Mouse (Mus musculus): ENCODE results near the gene Xrcc3. TPM values are rescaled to one million over a fixed set of nuclear protein-coding genes. Genes with fewer than 3 reads are reported as not detected.

Xrcc3 gene
- polyA plus RNA-seq (2015; fragmentation: Nextera tagmentation; extraction: Ambion mirVana), result 8.4 and 9.9 TPM in 2 replicates

GRCm38 (mm10) chr12:111813766-111814617, at the start of gene Xrcc3, which contains the start of gene Zfyve21:
Gene Xrcc3 (minus strand): TSS chr12:111813873.
Gene Zfyve21 (plus strand): TSS chr12:111814170.
- Histone ChIP-seq H3K4me2 (peak within 1 kb of the TSS; percentile 80), H3K9me3 (no peaks in the 10 kb centered on the region), H3K4me3 (peak within 1 kb of the TSS; percentile 72), H3K27ac (peak within 1 kb of the TSS; percentile 94), H3K9ac (peak within 1 kb of the TSS; percentile 91), H3K27me3 (no peaks in the 10 kb centered on the region), H3K36me3 (0 out of 2 replicates have a peak, but pooled peaks cover 8% of the 10 kb centered on the region), H3K4me1 (peaks cover 48% of the 10 kb centered on the region)
- under 1% methylated on average over 86 of the region's 87 CpGs for WGBS
- ATAC-seq (ENCODE audit: insufficient number of reproducible peaks, low FRiP score, low TSS enrichment, low read depth), result peak; percentile 98

- no peak overlapping the region for H3K9ac ChIP-seq
- ATAC-seq (ENCODE audit: insufficient number of reproducible peaks, low FRiP score, low TSS enrichment, low read depth), result no peak
- H3K27ac ChIP-seq, result no peak overlapping the region
- H3K4me1 ChIP-seq, result no peaks in the 10 kb centered on the region
- H3K36me3 ChIP-seq, result peaks cover 19% of the 10 kb centered on the region
- H3K4me3 ChIP-seq, result no peak overlapping the region
- WGBS, result 87% methylated on average over 2 of the region's 2 CpGs
- no peak overlapping the region for H3K4me2 ChIP-seq
- no peaks in the 10 kb centered on the region for H3K27me3 ChIP-seq
- no peaks in the 10 kb centered on the region for H3K9me3 ChIP-seq
Measured at GRCm38 (mm10) chr12:111855448-111855847, 41.8 kb upstream of the Xrcc3 start.

- Histone ChIP-seq H3K27ac (no peak overlapping the region), H3K4me2 (no peak overlapping the region), H3K27me3 (no peaks in the 10 kb centered on the region), H3K4me1 (no peaks in the 10 kb centered on the region), H3K9me3 (no peaks in the 10 kb centered on the region), H3K4me3 (no peak overlapping the region), H3K9ac (no peak overlapping the region), H3K36me3 (peaks cover 18% of the 10 kb centered on the region)
- no peak for ATAC-seq (ENCODE audit: insufficient number of reproducible peaks, low FRiP score, low TSS enrichment, low read depth)
- WGBS, result 59% methylated on average over 4 of the region's 4 CpGs
Measured at GRCm38 (mm10) chr12:111853546-111853945, 39.9 kb upstream of the Xrcc3 start.

- H3K9me3 ChIP-seq, result no peaks in the 10 kb centered on the region
- H3K4me3 ChIP-seq, result no peak overlapping the region
- peaks cover 14% of the 10 kb centered on the region for H3K36me3 ChIP-seq
- no peak overlapping the region for H3K9ac ChIP-seq
- 39% methylated on average over 10 of the region's 10 CpGs for WGBS
- H3K27me3 ChIP-seq, result no peaks in the 10 kb centered on the region
- no peaks in the 10 kb centered on the region for H3K4me1 ChIP-seq
- H3K4me2 ChIP-seq, result no peak overlapping the region
- no peak overlapping the region for H3K27ac ChIP-seq
- ATAC-seq (ENCODE audit: insufficient number of reproducible peaks, low FRiP score, low TSS enrichment, low read depth), result no peak
Measured at GRCm38 (mm10) chr12:111853011-111853436, 39.4 kb upstream of the Xrcc3 start.

GRCm38 (mm10) chr12:111851745-111852144, 38.1 kb upstream of the Xrcc3 start:
- WGBS, result 68% methylated on average over 5 of the region's 5 CpGs
- Histone ChIP-seq H3K27ac (no peak overlapping the region), H3K36me3 (peaks cover 9% of the 10 kb centered on the region; the same call in 1 of the 2 replicates), H3K4me2 (no peak overlapping the region), H3K27me3 (no peaks in the 10 kb centered on the region), H3K9ac (no peak overlapping the region), H3K4me3 (no peak overlapping the region), H3K4me1 (no peaks in the 10 kb centered on the region), H3K9me3 (no peaks in the 10 kb centered on the region)
- no peak for ATAC-seq (ENCODE audit: insufficient number of reproducible peaks, low FRiP score, low TSS enrichment, low read depth)

- 54% methylated on average over 2 of the region's 2 CpGs for WGBS
- no peak for ATAC-seq (ENCODE audit: insufficient number of reproducible peaks, low FRiP score, low TSS enrichment, low read depth)
Measured at GRCm38 (mm10) chr12:111851235-111851634, 37.6 kb upstream of the Xrcc3 start.

GRCm38 (mm10) chr12:111848300-111848798, 34.7 kb upstream of the Xrcc3 start:
- no peaks in the 10 kb centered on the region for H3K4me1 ChIP-seq
- no peak for ATAC-seq (ENCODE audit: insufficient number of reproducible peaks, low FRiP score, low TSS enrichment, low read depth)
- no peak overlapping the region for H3K4me3 ChIP-seq
- no peaks in the 10 kb centered on the region for H3K9me3 ChIP-seq
- H3K27ac ChIP-seq, result no peak overlapping the region
- H3K4me2 ChIP-seq, result no peak overlapping the region
- H3K9ac ChIP-seq, result no peak overlapping the region
- peaks cover 2% of the 10 kb centered on the region; the same call in 1 of the 2 replicates for H3K36me3 ChIP-seq
- no peaks in the 10 kb centered on the region for H3K27me3 ChIP-seq
- WGBS, result 63% methylated on average over 9 of the region's 9 CpGs

More at GRCm38 (mm10) chr12:111851235-111851634, 37.6 kb upstream of the Xrcc3 start:
- Histone ChIP-seq H3K4me2 (no peak overlapping the region), H3K9me3 (no peaks in the 10 kb centered on the region), H3K27ac (no peak overlapping the region), H3K4me1 (no peaks in the 10 kb centered on the region), H3K36me3 (peaks cover 8% of the 10 kb centered on the region; the same call in 1 of the 2 replicates), H3K27me3 (no peaks in the 10 kb centered on the region), H3K4me3 (no peak overlapping the region), H3K9ac (no peak overlapping the region)

- Histone ChIP-seq H3K9ac (no peak overlapping the region), H3K4me1 (no peaks in the 10 kb centered on the region), H3K27me3 (no peaks in the 10 kb centered on the region), H3K9me3 (no peaks in the 10 kb centered on the region), H3K27ac (no peak overlapping the region), H3K36me3 (peaks cover 12% of the 10 kb centered on the region), H3K4me2 (no peak overlapping the region), H3K4me3 (no peak overlapping the region)
- ATAC-seq (ENCODE audit: insufficient number of reproducible peaks, low FRiP score, low TSS enrichment, low read depth), result no peak
- 86% methylated on average over 10 of the region's 10 CpGs for WGBS
Measured at GRCm38 (mm10) chr12:111846815-111847214, 33.1 kb upstream of the Xrcc3 start.

- Histone ChIP-seq H3K27me3 (no peaks in the 10 kb centered on the region), H3K9me3 (no peaks in the 10 kb centered on the region), H3K4me2 (no peak overlapping the region), H3K36me3 (peaks cover 19% of the 10 kb centered on the region), H3K9ac (no peak overlapping the region), H3K27ac (no peak overlapping the region), H3K4me3 (no peak overlapping the region), H3K4me1 (no peaks in the 10 kb centered on the region)
- 82% methylated on average over 4 of the region's 4 CpGs for WGBS
- no peak for ATAC-seq (ENCODE audit: insufficient number of reproducible peaks, low FRiP score, low TSS enrichment, low read depth)
Measured at GRCm38 (mm10) chr12:111845953-111846352, 32.3 kb upstream of the Xrcc3 start.

- Histone ChIP-seq H3K27ac (no peak overlapping the region), H3K4me1 (no peaks in the 10 kb centered on the region), H3K4me2 (no peak overlapping the region), H3K9ac (no peak overlapping the region), H3K27me3 (no peaks in the 10 kb centered on the region), H3K9me3 (no peaks in the 10 kb centered on the region), H3K36me3 (peaks cover 39% of the 10 kb centered on the region), H3K4me3 (no peak overlapping the region)
- no peak for ATAC-seq (ENCODE audit: insufficient number of reproducible peaks, low FRiP score, low TSS enrichment, low read depth)
- 56% methylated on average over 2 of the region's 2 CpGs for WGBS
Measured at GRCm38 (mm10) chr12:111843470-111843869, 29.8 kb upstream of the Xrcc3 start.

- no peak overlapping the region for H3K9ac ChIP-seq
- no peak overlapping the region for H3K4me2 ChIP-seq
- ATAC-seq (ENCODE audit: insufficient number of reproducible peaks, low FRiP score, low TSS enrichment, low read depth), result no peak
- no peaks in the 10 kb centered on the region for H3K27me3 ChIP-seq
- H3K4me1 ChIP-seq, result no peaks in the 10 kb centered on the region
- 72% methylated on average over 15 of the region's 15 CpGs for WGBS
- no peaks in the 10 kb centered on the region for H3K9me3 ChIP-seq
- H3K36me3 ChIP-seq, result peaks cover 46% of the 10 kb centered on the region
- no peak overlapping the region for H3K27ac ChIP-seq
- H3K4me3 ChIP-seq, result no peak overlapping the region
Measured at GRCm38 (mm10) chr12:111842565-111843433, 29.1 kb upstream of the Xrcc3 start.
